Mouse (Mus musculus) c-Kit-positive CD71-positive TER-119-positive erythroid progenitor cells, embryonic 14.5 days (primary cell): ENCODE measurements around the gene Samd4.

Experiments used
- DNase-seq: peaks from one replicate; pipeline ENCODE4 v3.0.0-alpha.2; 2013; ENCODE audit warnings: low spot score

The Samd4 gene

GRCm38 (mm10) chr14:46882431-46883067, at the start of gene Samd4:
Gene Samd4, plus strand, starts transcription at chr14:46882854.
- DNase-seq, result no peak

GRCm38 (mm10) chr14:46839326-46839725, 43.3 kb upstream of the Samd4 start:
- no peak for DNase-seq

GRCm38 (mm10) chr14:46845706-46846105, 36.9 kb upstream of the Samd4 start:
- DNase-seq, result peak; percentile 35

- no peak for DNase-seq
These were observed 34.5 kb upstream of the Samd4 start for GRCm38 (mm10) chr14:46848063-46848590.

- no peak for DNase-seq
These were observed 33.9 kb upstream of the Samd4 start for GRCm38 (mm10) chr14:46848736-46849135.

- DNase-seq, result no peak
These were observed 32.9 kb upstream of the Samd4 start for GRCm38 (mm10) chr14:46849769-46850168.

GRCm38 (mm10) chr14:46853677-46854076, 29.0 kb upstream of the Samd4 start:
- no peak for DNase-seq

- no peak for DNase-seq
These were observed 19.7 kb upstream of the Samd4 start for GRCm38 (mm10) chr14:46862922-46863321.

GRCm38 (mm10) chr14:46880935-46881334, 1.7 kb upstream of the Samd4 start:
- DNase-seq, result peak; percentile 12

GRCm38 (mm10) chr14:46881581-46882430, 848 bp upstream of the Samd4 start:
- DNase-seq, result no peak

- DNase-seq, result no peak
These were observed 615 bp downstream of the Samd4 start for GRCm38 (mm10) chr14:46883068-46883870.

GRCm38 (mm10) chr14:46883871-46884441, 1.3 kb downstream of the Samd4 start:
- DNase-seq, result no peak

- no peak for DNase-seq
These were observed 2.2 kb downstream of the Samd4 start for GRCm38 (mm10) chr14:46884701-46885428.

- no peak for DNase-seq
These were observed 2.7 kb downstream of the Samd4 start for GRCm38 (mm10) chr14:46885429-46885755.

- DNase-seq, result no peak
These were observed 3.2 kb downstream of the Samd4 start for GRCm38 (mm10) chr14:46885891-46886301.

GRCm38 (mm10) chr14:46889096-46889495, 6.4 kb downstream of the Samd4 start:
- no peak for DNase-seq

GRCm38 (mm10) chr14:46893961-46894360, 11.3 kb downstream of the Samd4 start:
- DNase-seq, result no peak

- no peak for DNase-seq
These were observed 15.3 kb downstream of the Samd4 start for GRCm38 (mm10) chr14:46897953-46898352.

- no peak for DNase-seq
These were observed 16.0 kb downstream of the Samd4 start for GRCm38 (mm10) chr14:46898626-46899025.

GRCm38 (mm10) chr14:46902498-46903087, 19.9 kb downstream of the Samd4 start:
- no peak for DNase-seq

- DNase-seq, result no peak
These were observed 21.6 kb downstream of the Samd4 start for GRCm38 (mm10) chr14:46904276-46904675.
